Mouse (Mus musculus): ENCODE measurements at regions not wholly inside any gene's neighbourhood (a gene's known extent, or its start where the extent isn't known, plus 50 kb on each side); places are given as distances from the start of the nearest gene placed in this dataset.

- TF ChIP-seq CTCF (IDR thresholded peaks at IDR 0.05) = no peak
- intact Hi-C loops (cut with DNase I) = no loop called here
- Histone ChIP-seq H3K27ac (no peak overlapping the region), H3K4me3 (no peak overlapping the region)
- DNase-seq = no peak
These were observed 52.4 kb upstream of the Plxna2 start for GRCm38 (mm10) chr1:194565574-194565973.

DNA sequence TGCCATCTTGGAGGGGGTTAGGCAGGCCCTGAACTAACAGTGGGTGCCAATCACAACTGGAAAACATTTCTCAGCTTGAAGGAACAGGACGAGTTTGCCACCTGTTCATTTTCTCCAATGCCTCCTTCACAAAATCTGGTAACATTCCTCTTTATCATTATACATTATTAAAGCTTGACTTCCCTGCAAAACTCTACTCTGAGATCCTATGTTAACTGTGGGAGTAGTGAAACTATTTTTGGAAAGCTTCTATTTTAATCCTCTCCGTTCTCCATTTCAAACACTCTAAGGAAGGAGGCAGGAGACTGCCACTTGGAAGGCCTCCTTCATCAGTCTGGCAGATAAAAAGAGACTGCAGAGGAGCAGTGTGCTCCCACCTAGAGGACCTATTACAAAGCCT, 54.1 kb upstream of the Plxna2 start:
- Histone ChIP-seq H3K4me3 (no peak overlapping the region), H3K27ac (no peak overlapping the region)
- DNase-seq = no peak
- no peak for TF ChIP-seq CTCF (IDR thresholded peaks at IDR 0.05)
- intact Hi-C loops (cut with DNase I) = no loop called here

DNA sequence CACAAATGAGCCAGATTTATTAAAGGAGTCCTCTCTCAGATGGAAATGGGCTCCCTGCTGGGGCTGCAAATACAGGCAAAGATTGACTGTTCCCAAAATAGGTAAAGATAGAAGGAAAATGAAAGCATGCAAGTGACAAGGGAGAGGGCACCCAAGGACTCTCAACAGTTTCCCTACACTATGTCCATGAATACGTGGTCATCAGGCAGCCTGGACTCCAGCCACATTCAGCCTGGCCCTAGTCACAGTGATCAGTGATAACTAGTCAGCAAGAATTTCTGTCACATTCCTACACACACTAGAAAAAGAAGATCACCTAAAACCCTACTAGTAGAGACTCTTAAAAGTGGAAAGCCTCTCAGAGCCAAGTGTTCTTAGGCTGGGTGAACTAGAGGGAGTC, 56.9 kb upstream of the Plxna2 start:
- intact Hi-C loops (cut with DNase I) = no loop called here
- no peak for DNase-seq

GRCm38 (mm10) chr1:194548661-194549060, 69.4 kb upstream of the Plxna2 start:
- no peak for DNase-seq
- TF ChIP-seq CTCF (IDR thresholded peaks at IDR 0.05) = no peak
- Histone ChIP-seq H3K27ac (no peak overlapping the region), H3K4me3 (no peak overlapping the region)
- intact Hi-C loops (cut with DNase I) = no loop called here

More for the DNA sequence above, 56.9 kb upstream of the Plxna2 start:
- TF ChIP-seq CTCF (IDR thresholded peaks at IDR 0.05) = no peak
- H3K4me3 ChIP-seq = no peak overlapping the region
- no peak overlapping the region for H3K27ac ChIP-seq

GRCm38 (mm10) chr1:194548243-194548642, 69.8 kb upstream of the Plxna2 start:
- intact Hi-C loops (cut with DNase I) = no loop called here
- no peak for DNase-seq

DNA sequence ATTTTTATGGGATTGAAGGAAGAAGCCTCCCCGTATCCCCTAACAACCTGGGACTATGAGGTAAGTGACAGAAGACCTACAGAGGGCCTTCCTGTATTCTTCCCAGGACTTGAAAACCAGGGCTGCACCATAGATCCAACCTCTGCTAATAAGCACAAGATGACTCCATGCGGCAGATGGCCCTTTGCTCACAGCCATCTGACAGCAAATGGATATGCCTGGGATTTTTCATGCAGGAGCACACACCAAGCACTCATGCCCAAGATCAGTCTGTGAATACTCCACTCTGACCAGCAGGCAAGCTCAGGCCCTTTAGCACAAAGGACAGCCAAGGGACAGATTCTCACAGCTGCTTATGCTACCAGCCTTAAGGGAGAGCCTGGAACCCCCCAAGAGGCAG, 77.1 kb upstream of the Plxna2 start:
- TF ChIP-seq CTCF (IDR thresholded peaks at IDR 0.05) = no peak
- no peak for DNase-seq
- no peak overlapping the region for H3K4me3 ChIP-seq
- intact Hi-C loops (cut with DNase I) = no loop called here
- H3K27ac ChIP-seq = no peak overlapping the region

More at GRCm38 (mm10) chr1:194548243-194548642, 69.8 kb upstream of the Plxna2 start:
- no peak for TF ChIP-seq CTCF (IDR thresholded peaks at IDR 0.05)
- Histone ChIP-seq H3K27ac (no peak overlapping the region), H3K4me3 (no peak overlapping the region)

DNA sequence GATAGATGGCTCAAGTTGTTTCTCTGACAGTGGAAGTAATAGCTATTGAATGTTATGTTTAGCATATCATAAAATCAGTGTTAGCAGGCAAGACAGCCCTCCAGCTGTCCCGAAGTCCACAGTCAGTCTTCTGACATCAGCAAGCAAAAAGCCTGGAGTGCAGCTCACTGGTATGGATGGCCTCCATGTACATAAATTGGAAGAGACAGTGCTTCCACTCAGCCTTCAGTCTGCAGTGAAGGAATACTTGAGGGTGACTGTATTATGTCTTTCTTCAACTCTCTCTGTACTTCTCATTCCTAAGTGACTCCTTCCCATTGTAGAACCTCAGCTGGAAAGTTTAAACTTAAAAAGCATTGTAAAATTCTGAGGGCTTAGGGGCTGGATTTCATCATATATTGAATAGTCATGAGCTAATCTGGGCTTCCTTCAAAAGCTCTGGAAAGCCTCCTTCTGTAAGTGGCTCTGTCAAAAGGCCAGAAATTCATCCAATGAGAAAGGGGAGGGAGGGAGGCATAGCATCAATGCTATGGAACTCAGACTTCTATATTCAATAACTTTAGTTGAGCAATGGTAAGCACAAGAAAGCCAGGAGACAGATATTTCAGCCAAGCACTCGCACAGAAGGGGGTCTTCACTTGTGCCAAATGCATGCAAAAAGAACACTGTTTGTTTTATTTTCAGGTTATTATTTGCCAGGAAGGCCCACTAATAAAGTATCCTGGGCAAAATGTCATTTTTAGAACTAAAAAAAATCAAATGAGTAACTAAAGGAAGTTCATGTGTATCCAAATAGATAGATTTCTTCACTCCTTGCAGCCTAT, 90.5 kb upstream of the Plxna2 start:
- no peak for TF ChIP-seq CTCF (IDR thresholded peaks at IDR 0.05)
- no peak overlapping the region for H3K27ac ChIP-seq
- intact Hi-C loops (cut with DNase I) = no loop called here
- DNase-seq = no peak
- H3K4me3 ChIP-seq = no peak overlapping the region

- Histone ChIP-seq H3K4me3 (no peak overlapping the region), H3K27ac (no peak overlapping the region)
- intact Hi-C loops (cut with DNase I) = no loop called here
- DNase-seq = no peak
- TF ChIP-seq CTCF (IDR thresholded peaks at IDR 0.05) = no peak
These were observed 93.0 kb upstream of the Plxna2 start for GRCm38 (mm10) chr1:194524976-194525375.

DNA sequence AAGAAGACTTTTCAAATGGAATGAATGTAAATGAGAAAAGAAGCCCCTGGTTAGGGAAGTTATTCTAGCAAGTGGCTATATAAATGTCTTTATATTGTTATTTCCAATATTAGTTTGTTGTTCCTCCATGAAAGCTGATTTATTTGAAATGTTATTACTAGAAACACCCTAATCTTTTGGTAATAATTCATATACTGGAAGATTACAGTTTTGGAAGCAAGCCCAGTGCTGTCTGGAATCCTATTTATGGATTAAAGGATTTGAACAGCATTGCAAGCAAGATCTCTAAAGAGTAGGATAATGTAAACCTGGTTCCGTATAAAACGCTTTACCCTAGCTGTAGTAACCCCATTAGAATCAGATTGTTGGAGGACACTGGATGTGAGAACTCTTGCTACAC, 96.8 kb upstream of the Plxna2 start:
- TF ChIP-seq CTCF (IDR thresholded peaks at IDR 0.05) = no peak
- Histone ChIP-seq H3K4me3 (no peak overlapping the region), H3K27ac (no peak overlapping the region)
- intact Hi-C loops (cut with DNase I) = no loop called here
- DNase-seq = no peak

DNA sequence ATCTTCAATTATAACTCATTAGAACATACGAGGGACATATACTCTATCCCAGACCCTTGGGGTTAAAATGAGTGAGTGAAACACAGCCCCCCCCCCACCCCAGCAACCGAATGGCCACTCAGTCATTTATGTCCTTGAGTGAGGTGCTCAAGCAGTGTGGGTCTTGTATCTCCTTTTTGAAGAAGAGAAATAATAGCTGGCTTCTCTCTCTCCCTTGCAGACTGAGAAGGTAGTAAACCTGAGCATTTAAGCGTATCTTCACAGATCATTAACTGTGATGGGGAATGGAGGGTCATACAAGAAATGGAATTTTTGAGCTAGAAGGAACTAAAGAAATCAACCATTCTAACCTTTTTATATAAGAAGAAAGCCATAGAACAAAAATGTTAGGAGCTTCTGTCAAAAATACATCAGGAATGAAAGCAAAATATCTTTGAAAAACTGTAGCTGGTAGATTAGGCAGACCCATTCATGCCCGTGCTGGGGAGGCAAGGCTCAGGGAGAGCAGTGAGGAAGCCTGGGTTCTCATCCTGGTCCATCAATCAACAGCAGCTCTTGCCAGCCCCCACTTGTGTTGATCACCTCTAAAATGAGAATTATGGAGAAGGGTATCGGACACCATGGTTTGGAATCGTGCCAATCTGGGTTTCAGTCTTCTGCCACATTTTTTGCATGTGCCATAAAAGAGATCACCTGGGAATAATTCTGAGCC, 98.4 kb upstream of the Plxna2 start:
- Histone ChIP-seq H3K27ac (no peak overlapping the region), H3K4me3 (no peak overlapping the region)
- no peak for TF ChIP-seq CTCF (IDR thresholded peaks at IDR 0.05)
- DNase-seq = no peak
- intact Hi-C loops (cut with DNase I) = no loop called here

- Histone ChIP-seq H3K4me3 (no peak overlapping the region), H3K27ac (no peak overlapping the region)
- DNase-seq = no peak
- intact Hi-C loops (cut with DNase I) = no loop called here
- no peak for TF ChIP-seq CTCF (IDR thresholded peaks at IDR 0.05)
These were observed 101.9 kb upstream of the Plxna2 start for GRCm38 (mm10) chr1:194516136-194516535.

GRCm38 (mm10) chr1:194508314-194508713, 109.7 kb upstream of the Plxna2 start:
- H3K4me3 ChIP-seq = no peak overlapping the region
- no peak for DNase-seq
- intact Hi-C loops (cut with DNase I) = no loop called here
- no peak for TF ChIP-seq CTCF (IDR thresholded peaks at IDR 0.05)
- no peak overlapping the region for H3K27ac ChIP-seq

GRCm38 (mm10) chr1:194505826-194506225, 112.2 kb upstream of the Plxna2 start:
- no peak for DNase-seq
- Histone ChIP-seq H3K27ac (no peak overlapping the region), H3K4me3 (no peak overlapping the region)
- no peak for TF ChIP-seq CTCF (IDR thresholded peaks at IDR 0.05)
- intact Hi-C loops (cut with DNase I) = no loop called here

Data from gastrocnemius, adult 2 months (tissue).